Mouse (Mus musculus): Measurements from ENCODE around the gene Ammecr1.

The Ammecr1 gene

GRCm38 (mm10) chrX:142966008-142966966 is at the start of gene Ammecr1:
Gene Ammecr1 (minus strand): TSS chrX:142966728.
- peak; percentile 69 for DNase-seq (ENCODE audit: low read depth, low spot score)

- no peak for DNase-seq (ENCODE audit: low read depth, low spot score)
Measured at GRCm38 (mm10) chrX:143014118-143014517, 47.6 kb upstream of the Ammecr1 start.

GRCm38 (mm10) chrX:143012334-143012733 is 45.8 kb upstream of the Ammecr1 start:
- DNase-seq (ENCODE audit: low read depth, low spot score) = no peak

- no peak for DNase-seq (ENCODE audit: low read depth, low spot score)
Measured at GRCm38 (mm10) chrX:143011865-143012264, 45.3 kb upstream of the Ammecr1 start.

- DNase-seq (ENCODE audit: low read depth, low spot score) = no peak
Measured at GRCm38 (mm10) chrX:143004131-143004846, 37.8 kb upstream of the Ammecr1 start.

- DNase-seq (ENCODE audit: low read depth, low spot score) = no peak
Measured at GRCm38 (mm10) chrX:142997214-142997613, 30.7 kb upstream of the Ammecr1 start.

GRCm38 (mm10) chrX:142994514-142994913 is 28.0 kb upstream of the Ammecr1 start:
- DNase-seq (ENCODE audit: low read depth, low spot score) = no peak

- DNase-seq (ENCODE audit: low read depth, low spot score) = no peak
Measured at GRCm38 (mm10) chrX:142984170-142984569, 17.6 kb upstream of the Ammecr1 start.

GRCm38 (mm10) chrX:142983638-142984037 is 17.1 kb upstream of the Ammecr1 start:
- no peak for DNase-seq (ENCODE audit: low read depth, low spot score)

GRCm38 (mm10) chrX:142981530-142982130 is 15.1 kb upstream of the Ammecr1 start:
- DNase-seq (ENCODE audit: low read depth, low spot score) = no peak

- no peak for DNase-seq (ENCODE audit: low read depth, low spot score)
Measured at GRCm38 (mm10) chrX:142980855-142981529, 14.5 kb upstream of the Ammecr1 start.

- no peak for DNase-seq (ENCODE audit: low read depth, low spot score)
Measured at GRCm38 (mm10) chrX:142979224-142979623, 12.7 kb upstream of the Ammecr1 start.

- no peak for DNase-seq (ENCODE audit: low read depth, low spot score)
Measured at GRCm38 (mm10) chrX:142972443-142972970, 6.0 kb upstream of the Ammecr1 start.

GRCm38 (mm10) chrX:142971759-142972158 is 5.2 kb upstream of the Ammecr1 start:
- DNase-seq (ENCODE audit: low read depth, low spot score) = no peak

- no peak for DNase-seq (ENCODE audit: low read depth, low spot score)
Measured at GRCm38 (mm10) chrX:142967067-142967466, 539 bp upstream of the Ammecr1 start.

- DNase-seq (ENCODE audit: low read depth, low spot score) = no peak
Measured at GRCm38 (mm10) chrX:142965236-142966007, 1.1 kb downstream of the Ammecr1 start.

- DNase-seq (ENCODE audit: low read depth, low spot score) = no peak
Measured at GRCm38 (mm10) chrX:142960434-142960833, 6.1 kb downstream of the Ammecr1 start.

GRCm38 (mm10) chrX:142959674-142960307 is 6.7 kb downstream of the Ammecr1 start:
- no peak for DNase-seq (ENCODE audit: low read depth, low spot score)

GRCm38 (mm10) chrX:142928430-142928829 is 38.1 kb downstream of the Ammecr1 start:
- DNase-seq (ENCODE audit: low read depth, low spot score) = no peak

- no peak for DNase-seq (ENCODE audit: low read depth, low spot score)
Measured at GRCm38 (mm10) chrX:142917394-142917793, 49.1 kb downstream of the Ammecr1 start.

Data from forelimb bud, embryonic 11.5 days (tissue).